Mouse (Mus musculus) liver, embryonic 14.5 days (tissue): ENCODE results near the gene Ahctf1.

ENCODE experiments used
- CTCF ChIP-seq: IDR thresholded peaks from 2 replicates; pipeline ENCODE4 v1.5.1; 2016; ENCODE audit warnings: antibody characterized with exemption, low read depth, control low read depth
- EP300 ChIP-seq: IDR thresholded peaks from 2 replicates; pipeline ENCODE4 v1.6.1; 2016; ENCODE audit warnings: antibody characterized with exemption, low read depth

DNA sequence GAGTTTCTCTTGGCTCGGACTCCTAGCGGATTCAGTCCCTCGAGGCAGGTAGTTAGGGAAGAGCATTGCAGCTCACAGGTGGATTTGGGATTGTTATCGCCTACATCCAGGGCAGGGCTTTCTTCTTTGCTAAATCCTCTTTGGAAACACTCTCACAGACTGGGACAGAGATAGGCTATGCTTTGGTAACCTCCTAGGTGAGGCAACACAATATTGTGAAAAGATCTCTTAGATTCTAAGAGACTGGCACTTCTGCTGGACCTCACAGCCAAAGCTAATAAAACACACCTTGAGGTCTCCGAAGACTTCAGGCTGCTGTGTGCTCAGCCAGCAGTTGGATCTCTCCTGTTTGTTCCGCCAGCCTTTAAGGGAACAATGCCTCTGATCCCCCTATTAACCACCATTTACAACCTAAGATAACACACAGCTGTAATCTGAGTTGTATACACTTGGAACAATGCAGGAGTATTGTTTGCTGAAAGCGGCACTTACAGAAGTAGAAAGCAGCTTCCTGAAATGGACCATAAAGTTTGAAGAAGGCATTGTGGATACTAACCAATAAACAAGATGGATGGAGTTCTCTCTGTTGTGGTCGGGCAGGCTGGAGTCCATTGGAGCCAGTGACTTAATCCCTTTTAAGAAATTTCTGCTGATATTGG, 80.5 kb downstream of the Ahctf1 start:
- TF ChIP-seq CTCF (no peak), EP300 (no peak)
